Mouse (Mus musculus) kidney, postnatal 0 days (tissue): Measurements from ENCODE around the gene Dab2. TPM values are rescaled to one million over a fixed set of nuclear protein-coding genes. Genes with fewer than 3 reads are reported as not detected.

Experiments used
- ATAC-seq: fragments of 200-750 bp; cut with Nextera tagmentation; replicated peaks from 2 replicates; pipeline ENCODE4 v1.8.0; 2017; ENCODE audit warnings: low read depth, moderate number of reproducible peaks, moderate TSS enrichment, moderate library complexity; ENCODE audit not compliant: low FRiP score
- DNase-seq: peaks from one replicate; pipeline ENCODE4 v3.0.0-alpha.2; 2016; ENCODE audit warnings: low spot score
- H3K27ac ChIP-seq: fragments of 300-500 bp; sonication (generic); 2 replicates; pipeline ENCODE4 v1.5.1; 2014; ENCODE audit warnings: mild to moderate bottlenecking
- H3K27me3 ChIP-seq: fragments of 300-500 bp; sonication (generic); 2 replicates; pipeline ENCODE4 v1.6.1; 2014; ENCODE audit warnings: low read length, mixed read lengths; ENCODE audit not compliant: insufficient read depth
- H3K36me3 ChIP-seq: fragments of 300-500 bp; sonication (generic); 2 replicates; pipeline ENCODE4 v1.6.1; 2014; ENCODE audit warnings: low read length, mixed read lengths; ENCODE audit not compliant: insufficient read depth
- H3K4me1 ChIP-seq: fragments of 300-500 bp; sonication (generic); replicated peaks from 2 replicates; pipeline ENCODE4 v1.6.1; 2014; ENCODE audit warnings: antibody characterized with exemption, low read length, mixed read lengths; ENCODE audit not compliant: insufficient read depth
- H3K4me2 ChIP-seq: fragments of 300-500 bp; sonication (generic); 2 replicates; pipeline ENCODE4 v1.6.1; 2014; ENCODE audit warnings: mild to moderate bottlenecking, low read length, moderate library complexity, mixed read lengths
- H3K4me3 ChIP-seq: fragments of 300-500 bp; sonication (generic); replicated peaks from 2 replicates; pipeline ENCODE4 v1.5.1; 2014; ENCODE audit warnings: low read depth, low read length
- H3K9ac ChIP-seq: fragments of 300-500 bp; sonication (generic); 2 replicates; pipeline ENCODE4 v1.6.1; 2014; ENCODE audit warnings: low read depth, low read length
- H3K9me3 ChIP-seq: fragments of 300-500 bp; sonication (generic); replicated peaks from 2 replicates; pipeline ENCODE4 v1.6.1; 2016; ENCODE audit warnings: low read length, inconsistent platforms, mixed read lengths
- CTCF ChIP-seq: IDR thresholded peaks from 2 replicates; pipeline ENCODE4 v1.5.1; 2016; ENCODE audit warnings: antibody characterized with exemption, low read depth, mild to moderate bottlenecking, moderate library complexity
- WGBS: fragments of 180-500 bp; shearing (Covaris S2); extraction: QIAGEN DNeasy Blood & Tissue Kit; methylation state at CpG from one replicate; pipeline ENCODE4 v1.1.7; 2014; 5-methylcytosine and 5-hydroxymethylcytosine counted together
- polyA plus RNA-seq: library from polyadenylated mRNA; unstranded; fragments of >200 nt; fragmentation: Nextera tagmentation; extraction: Ambion mirVana; gene quantifications from 2 replicates; pipeline ENCODE4 v1.2.1, GENCODE M21; 2015

The Dab2 gene
- polyA plus RNA-seq, 1 experiment from 2014 or later, result 94.5 TPM

DNA sequence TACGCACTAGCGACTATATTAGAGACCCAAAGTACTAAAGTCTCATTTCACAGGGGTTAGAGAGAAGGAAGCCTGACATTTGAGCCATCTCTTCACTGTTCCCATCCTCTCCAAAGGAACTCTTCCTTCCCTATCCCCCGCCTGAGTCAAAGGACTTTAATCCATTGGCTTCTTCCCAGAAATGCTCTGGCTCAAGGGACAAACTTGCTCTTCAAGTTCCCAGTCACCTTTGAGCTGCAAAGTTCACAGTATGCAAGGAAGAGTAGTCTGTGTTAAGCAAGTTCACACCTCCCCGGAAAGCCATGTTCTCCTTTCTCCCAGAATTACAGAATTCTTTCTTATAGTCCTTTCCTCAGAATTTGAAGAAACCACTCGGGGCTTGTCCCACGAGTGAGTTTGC, 107.2 kb downstream of the Dab2 start:
- DNase-seq (no peak), ATAC-seq (no peak)
- 0 out of 2 replicates have a peak overlapping the region, but pooled peaks have one; percentile 19 for H3K27ac ChIP-seq
- H3K4me1 ChIP-seq, result no peaks in the 10 kb centered on the region; the same call in 1 of the 2 replicates
- WGBS, result 82% methylated on average over 6 of the region's 6 CpGs
- no peak overlapping the region for H3K9ac ChIP-seq
- TF ChIP-seq CTCF, result no peak
- no peaks in the 10 kb centered on the region for H3K9me3 ChIP-seq
- no peaks in the 10 kb centered on the region for H3K36me3 ChIP-seq
- H3K27me3 ChIP-seq, result no peaks in the 10 kb centered on the region
- no peak overlapping the region for H3K4me2 ChIP-seq
- no peak overlapping the region for H3K4me3 ChIP-seq

DNA sequence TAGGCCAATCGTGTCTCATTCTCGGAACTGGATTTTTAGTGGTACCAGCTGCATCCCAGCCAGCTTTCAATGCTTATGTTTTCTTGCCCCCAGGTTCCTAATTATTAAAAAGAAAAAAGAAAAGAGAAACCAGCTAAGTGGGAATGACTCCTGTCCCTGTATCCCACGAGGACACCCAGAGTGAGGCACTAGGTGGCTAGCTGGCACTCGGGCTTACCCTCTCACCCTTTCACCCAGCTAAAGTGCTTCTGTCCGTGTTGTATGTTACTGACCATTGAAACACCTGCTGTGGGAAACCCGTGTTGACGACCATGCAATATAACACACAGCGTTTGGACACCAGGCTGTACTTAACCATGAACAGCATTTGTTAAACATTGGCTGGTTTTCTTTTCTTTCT, 109.4 kb downstream of the Dab2 start:
- ATAC-seq, result no peak
- Histone ChIP-seq H3K9ac (no peak overlapping the region), H3K27me3 (no peaks in the 10 kb centered on the region), H3K4me1 (no peaks in the 10 kb centered on the region; the same call in 1 of the 2 replicates), H3K27ac (no peak overlapping the region), H3K36me3 (no peaks in the 10 kb centered on the region), H3K4me2 (no peak overlapping the region), H3K9me3 (no peaks in the 10 kb centered on the region), H3K4me3 (no peak overlapping the region)
- 86% methylated on average over 8 of the region's 8 CpGs for WGBS
- no peak for TF ChIP-seq CTCF
- DNase-seq, result no peak

DNA sequence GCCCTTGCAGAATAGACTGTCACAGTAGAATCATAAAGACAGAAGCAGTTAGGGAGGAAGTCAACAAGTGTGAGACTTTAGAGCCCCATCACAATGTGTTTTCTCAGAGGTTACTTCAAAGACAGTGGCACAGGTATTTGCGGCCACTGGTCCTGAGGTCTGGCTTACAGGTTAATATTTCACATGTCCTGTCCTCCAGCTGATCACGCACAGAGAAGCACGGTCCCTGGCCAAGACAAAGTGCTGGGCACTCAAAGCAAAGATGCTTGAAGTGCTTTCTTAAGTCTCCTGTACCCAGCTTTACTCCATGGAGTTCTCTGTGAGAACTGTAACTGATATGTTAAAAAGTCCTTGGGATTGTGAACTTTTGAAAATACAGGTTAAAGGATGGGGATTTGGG, 110.6 kb downstream of the Dab2 start:
- DNase-seq (no peak), ATAC-seq (no peak)
- Histone ChIP-seq H3K9ac (no peak overlapping the region), H3K4me3 (no peak overlapping the region), H3K9me3 (no peaks in the 10 kb centered on the region), H3K27me3 (no peaks in the 10 kb centered on the region), H3K36me3 (no peaks in the 10 kb centered on the region), H3K4me1 (no peaks in the 10 kb centered on the region; the same call in 1 of the 2 replicates), H3K4me2 (no peak overlapping the region), H3K27ac (no peak overlapping the region)
- WGBS, result 69% methylated on average over 3 of the region's 3 CpGs
- no peak for TF ChIP-seq CTCF

DNA sequence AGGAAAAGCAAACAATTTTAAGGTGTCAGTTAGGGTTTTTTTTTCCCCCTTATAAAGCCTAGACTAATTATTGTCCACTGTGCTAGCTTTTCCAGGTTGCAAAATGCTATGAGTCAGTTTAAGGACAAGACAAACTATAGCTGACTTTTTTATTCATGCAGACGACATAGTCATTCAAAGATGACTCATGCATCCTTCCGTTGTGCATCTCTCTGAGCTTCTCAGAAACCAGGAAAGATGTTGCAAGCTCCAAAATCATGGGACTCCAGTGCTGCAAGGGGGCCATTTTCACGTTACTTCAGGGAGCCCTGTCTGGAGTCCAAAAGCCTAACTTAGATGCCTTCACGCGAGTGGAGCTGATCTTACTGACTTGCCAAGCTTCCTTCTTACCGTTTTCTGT, 111.7 kb downstream of the Dab2 start:
- TF ChIP-seq CTCF, result no peak
- DNase-seq (no peak), ATAC-seq (no peak)
- Histone ChIP-seq H3K27me3 (no peaks in the 10 kb centered on the region), H3K36me3 (no peaks in the 10 kb centered on the region), H3K9ac (no peak overlapping the region), H3K9me3 (no peaks in the 10 kb centered on the region), H3K4me1 (no peaks in the 10 kb centered on the region; the same call in 1 of the 2 replicates), H3K27ac (no peak overlapping the region), H3K4me3 (no peak overlapping the region), H3K4me2 (no peak overlapping the region)
- 80% methylated on average over 6 of the region's 6 CpGs for WGBS

DNA sequence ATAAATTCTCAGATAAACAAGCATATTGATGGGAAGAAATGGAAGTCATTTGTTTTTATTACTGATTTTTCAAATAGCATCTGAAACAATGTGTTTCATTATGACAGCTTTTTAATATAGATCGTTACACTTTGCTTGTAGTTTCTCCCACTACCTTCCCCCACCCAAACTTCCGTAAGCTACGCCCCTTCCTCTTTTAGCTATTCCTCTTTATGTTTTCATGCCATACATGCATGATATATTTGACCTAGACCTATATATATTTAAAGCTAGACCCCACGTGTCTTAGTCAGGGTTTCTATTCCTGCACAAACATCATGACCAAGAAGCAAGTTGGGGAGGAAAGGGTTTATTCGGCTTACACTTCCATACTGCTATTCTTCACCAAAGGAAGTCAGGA, 115.7 kb downstream of the Dab2 start:
- H3K36me3 ChIP-seq, result peaks cover 10% of the 10 kb centered on the region; the same call in 1 of the 2 replicates
- H3K9me3 ChIP-seq, result no peaks in the 10 kb centered on the region
- 84% methylated on average over 5 of the region's 5 CpGs for WGBS
- TF ChIP-seq CTCF, result no peak
- no peaks in the 10 kb centered on the region for H3K4me1 ChIP-seq
- no peak overlapping the region for H3K9ac ChIP-seq
- no peak overlapping the region for H3K27ac ChIP-seq
- DNase-seq (no peak), ATAC-seq (no peak)
- no peak overlapping the region for H3K4me2 ChIP-seq
- H3K27me3 ChIP-seq, result no peaks in the 10 kb centered on the region
- no peak overlapping the region for H3K4me3 ChIP-seq

DNA sequence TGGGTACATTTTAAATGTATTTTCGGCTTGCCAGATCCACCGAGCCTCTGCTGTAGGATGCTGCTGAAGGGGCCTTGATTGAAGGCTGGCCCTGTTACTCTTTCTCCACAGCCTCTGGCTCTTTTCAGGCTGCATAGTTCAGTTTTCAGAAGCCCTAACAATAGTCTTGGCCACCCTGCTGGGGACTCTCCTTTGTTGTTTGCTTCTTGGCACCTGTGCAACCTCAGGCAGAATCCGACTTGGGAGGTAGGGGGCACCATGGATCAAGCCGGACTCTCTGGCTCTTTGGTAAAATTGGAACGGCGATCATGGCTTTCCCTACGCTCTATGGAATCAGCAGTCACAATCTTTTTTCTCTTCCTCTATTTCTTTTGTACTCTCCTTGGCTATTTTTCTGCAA, 132.2 kb downstream of the Dab2 start:
- WGBS, result 79% methylated on average over 7 of the region's 7 CpGs
- no peaks in the 10 kb centered on the region for H3K4me1 ChIP-seq
- no peak overlapping the region for H3K4me2 ChIP-seq
- DNase-seq, result no peak
- 0 out of 2 replicates have a peak, but pooled peaks have one; percentile 2 for TF ChIP-seq CTCF
- no peak overlapping the region for H3K9ac ChIP-seq
- H3K9me3 ChIP-seq, result no peaks in the 10 kb centered on the region
- no peaks in the 10 kb centered on the region for H3K27me3 ChIP-seq
- H3K4me3 ChIP-seq, result no peak overlapping the region
- no peak overlapping the region for H3K27ac ChIP-seq
- no peak for ATAC-seq
- H3K36me3 ChIP-seq, result peaks cover 23% of the 10 kb centered on the region

DNA sequence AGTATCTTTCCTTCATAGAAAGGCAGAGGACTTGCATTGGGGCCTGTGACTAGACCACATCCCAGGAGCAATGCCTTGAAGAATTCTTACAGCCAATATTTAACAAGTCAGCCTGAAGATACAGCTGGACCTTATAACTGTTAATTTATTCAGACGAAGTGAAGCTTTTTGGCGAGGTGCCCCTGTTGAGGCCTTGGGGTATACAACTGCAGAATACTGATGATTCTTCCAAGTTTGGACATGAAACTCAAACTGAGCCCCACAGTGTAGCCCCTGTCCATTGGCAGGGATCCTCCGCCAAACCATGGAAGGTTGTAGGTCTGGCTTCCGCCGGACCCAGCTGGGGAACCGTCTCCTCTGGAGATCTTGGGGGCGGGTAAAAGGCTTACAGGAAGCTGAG, 132.8 kb downstream of the Dab2 start:
- Histone ChIP-seq H3K27ac (no peak overlapping the region), H3K9me3 (no peaks in the 10 kb centered on the region), H3K9ac (no peak overlapping the region), H3K27me3 (no peaks in the 10 kb centered on the region), H3K4me2 (no peak overlapping the region), H3K4me1 (no peaks in the 10 kb centered on the region), H3K4me3 (no peak overlapping the region), H3K36me3 (peaks cover 23% of the 10 kb centered on the region)
- 65% methylated on average over 7 of the region's 7 CpGs for WGBS
- ATAC-seq (0 out of 2 replicates have a peak, but pooled peaks have one; percentile 40), DNase-seq (peak; percentile 82)
- no peak for TF ChIP-seq CTCF
